Mouse (Mus musculus): ENCODE results near the gene Thra.

Thra gene

DNA sequence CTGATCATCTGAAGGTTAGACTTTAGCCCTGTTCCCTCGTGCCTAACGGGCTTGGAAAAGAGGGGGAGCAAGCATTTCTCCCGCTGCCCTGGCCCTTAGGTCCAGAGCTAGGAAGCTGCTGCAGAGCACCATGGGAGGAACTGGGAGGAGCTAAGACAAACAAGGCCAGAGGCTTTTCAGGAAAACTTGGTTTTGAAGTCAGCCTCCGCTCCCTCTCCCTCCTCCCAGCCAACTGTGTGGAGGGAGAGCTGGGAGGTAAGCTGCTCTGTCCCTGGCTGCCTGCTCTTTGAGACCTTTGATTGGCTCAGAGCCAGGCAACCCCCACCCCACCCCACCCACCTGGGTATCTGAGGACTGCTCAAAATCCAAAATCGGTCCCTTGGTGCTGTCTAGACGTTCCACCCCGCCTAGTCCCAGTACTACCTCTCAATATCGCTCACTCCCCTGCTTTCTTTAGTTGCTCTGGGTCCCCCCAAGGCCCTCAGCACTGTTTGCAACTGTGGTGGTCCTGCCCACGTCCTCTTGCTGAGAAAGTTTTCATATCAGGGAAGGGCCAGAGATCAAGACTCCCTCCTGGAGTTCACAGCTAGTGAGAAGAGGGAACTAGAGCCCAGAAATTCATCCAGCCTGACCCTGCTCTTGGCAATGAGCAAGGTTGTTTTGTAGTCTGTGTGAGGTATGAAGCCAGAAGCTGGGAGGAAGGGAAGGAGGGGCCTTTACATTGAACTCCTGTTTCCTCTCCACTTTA is 36.6 kb downstream of the Thra start:
- DNase-seq (ENCODE audit: low read depth, low spot score) = peak; percentile 92

DNA sequence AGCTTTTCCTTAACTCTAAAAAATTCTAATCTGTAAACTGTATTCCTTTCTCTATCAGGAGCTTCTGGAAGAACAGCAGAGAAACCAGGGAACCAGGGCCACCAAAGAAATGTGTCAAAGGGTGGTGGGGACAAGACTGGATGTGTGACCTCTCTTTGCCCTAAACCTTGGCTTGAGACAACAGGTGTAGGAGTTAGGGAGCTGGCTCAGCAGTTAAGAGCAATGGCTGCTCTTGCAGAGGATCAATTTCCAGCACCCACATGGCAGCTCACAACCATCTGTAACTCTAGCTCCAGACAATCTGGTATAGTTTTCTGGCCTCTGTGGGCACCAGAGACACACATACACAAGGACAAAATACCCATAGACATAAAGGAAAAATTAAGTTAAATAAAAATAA is 37.5 kb downstream of the Thra start:
- no peak for DNase-seq (ENCODE audit: low read depth, low spot score)

DNA sequence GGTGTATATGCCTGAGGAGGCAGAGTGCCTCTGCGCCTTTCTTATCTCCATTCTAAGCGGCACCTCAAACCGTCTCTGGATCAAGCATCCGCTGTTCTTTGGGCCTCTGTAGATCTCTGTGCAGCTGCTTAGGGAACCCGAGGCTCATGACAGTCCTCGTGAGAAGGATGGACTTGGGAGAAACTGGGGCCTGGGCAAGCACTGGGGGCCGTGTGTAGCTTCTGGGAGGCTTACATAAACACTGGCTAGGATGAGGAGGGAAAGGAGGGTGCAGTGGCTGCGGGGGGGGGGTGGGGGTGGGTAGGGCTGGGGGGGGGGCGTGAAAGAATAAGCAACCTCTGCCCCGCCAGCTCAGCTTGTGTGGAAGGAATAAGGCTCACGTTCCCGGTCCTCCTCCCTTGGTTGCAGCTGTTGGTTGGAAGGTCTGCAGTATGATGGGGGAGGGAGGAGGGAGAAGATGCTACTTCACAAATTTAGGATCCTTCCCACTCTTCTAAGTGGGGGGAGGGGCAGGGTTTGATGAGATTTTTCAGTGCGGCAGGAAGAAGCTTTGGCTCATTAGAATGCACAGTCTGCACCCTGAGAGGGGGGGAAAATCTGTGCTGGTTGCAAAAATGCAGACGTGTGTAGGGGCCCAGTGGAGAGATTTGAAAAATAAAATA is 41.5 kb downstream of the Thra start:
- DNase-seq (ENCODE audit: low read depth, low spot score) = peak; percentile 34

GRCm38 (mm10) chr11:98782651-98783235 is 42.3 kb downstream of the Thra start:
- no peak for DNase-seq (ENCODE audit: low read depth, low spot score)

- peak; percentile 84 for DNase-seq (ENCODE audit: low read depth, low spot score)
These were observed 42.8 kb downstream of the Thra start for GRCm38 (mm10) chr11:98783236-98783696.

GRCm38 (mm10) chr11:98784139-98784538 is 43.7 kb downstream of the Thra start:
- DNase-seq (ENCODE audit: low read depth, low spot score) = no peak

- DNase-seq (ENCODE audit: low read depth, low spot score) = no peak
These were observed 44.8 kb downstream of the Thra start for GRCm38 (mm10) chr11:98785214-98785613.

GRCm38 (mm10) chr11:98785772-98786281 is 45.4 kb downstream of the Thra start:
- DNase-seq (ENCODE audit: low read depth, low spot score) = peak; percentile 74

DNA sequence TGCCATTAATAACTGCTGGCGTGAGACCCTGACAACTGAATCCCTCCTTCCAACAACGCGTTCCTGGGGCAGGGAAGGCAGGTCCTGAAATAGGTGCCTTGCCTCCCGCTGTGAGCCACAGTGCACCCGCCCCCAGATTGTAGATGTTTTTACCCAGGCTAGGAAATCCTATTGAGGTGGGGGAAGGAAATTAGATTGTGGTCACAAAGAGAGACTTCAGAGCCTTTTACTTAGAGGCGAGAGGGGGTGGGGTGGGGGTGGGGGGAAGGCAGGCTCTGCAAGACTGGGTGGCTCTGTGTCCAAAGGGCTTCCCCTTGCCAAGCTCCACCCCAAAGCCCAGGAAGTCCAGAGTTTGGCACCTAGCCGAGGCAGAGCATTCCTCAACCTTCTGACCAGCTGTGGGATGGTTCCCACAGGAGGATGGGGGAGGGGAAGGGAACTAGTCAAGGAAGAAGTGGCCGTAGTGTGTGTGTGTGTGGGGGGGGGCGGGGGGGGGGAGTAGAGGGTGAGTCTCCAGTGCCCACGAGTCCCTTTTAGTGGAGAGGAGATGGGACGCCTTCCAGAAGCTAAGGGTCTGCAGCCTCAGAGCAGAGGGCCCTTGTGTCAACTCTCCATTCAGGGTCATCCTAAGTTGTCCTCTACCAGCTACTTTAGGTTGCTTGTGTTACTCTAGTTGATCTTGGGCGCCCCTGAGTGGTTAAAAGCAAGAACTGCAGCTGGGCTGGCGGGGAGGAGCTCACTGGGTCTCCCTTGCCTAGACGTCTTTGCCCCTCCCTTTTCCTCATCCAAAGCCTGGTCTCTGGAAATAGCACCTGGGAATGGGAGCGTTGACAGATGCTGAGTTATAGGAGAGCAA is 46.1 kb downstream of the Thra start:
- peak; percentile 98 for DNase-seq (ENCODE audit: low read depth, low spot score)

- no peak for DNase-seq (ENCODE audit: low read depth, low spot score)
These were observed 46.8 kb downstream of the Thra start for GRCm38 (mm10) chr11:98787229-98787628.

GRCm38 (mm10) chr11:98787691-98788090 is 47.3 kb downstream of the Thra start:
- peak; percentile 32 for DNase-seq (ENCODE audit: low read depth, low spot score)

GRCm38 (mm10) chr11:98788139-98788538 is 47.7 kb downstream of the Thra start:
- no peak for DNase-seq (ENCODE audit: low read depth, low spot score)

DNA sequence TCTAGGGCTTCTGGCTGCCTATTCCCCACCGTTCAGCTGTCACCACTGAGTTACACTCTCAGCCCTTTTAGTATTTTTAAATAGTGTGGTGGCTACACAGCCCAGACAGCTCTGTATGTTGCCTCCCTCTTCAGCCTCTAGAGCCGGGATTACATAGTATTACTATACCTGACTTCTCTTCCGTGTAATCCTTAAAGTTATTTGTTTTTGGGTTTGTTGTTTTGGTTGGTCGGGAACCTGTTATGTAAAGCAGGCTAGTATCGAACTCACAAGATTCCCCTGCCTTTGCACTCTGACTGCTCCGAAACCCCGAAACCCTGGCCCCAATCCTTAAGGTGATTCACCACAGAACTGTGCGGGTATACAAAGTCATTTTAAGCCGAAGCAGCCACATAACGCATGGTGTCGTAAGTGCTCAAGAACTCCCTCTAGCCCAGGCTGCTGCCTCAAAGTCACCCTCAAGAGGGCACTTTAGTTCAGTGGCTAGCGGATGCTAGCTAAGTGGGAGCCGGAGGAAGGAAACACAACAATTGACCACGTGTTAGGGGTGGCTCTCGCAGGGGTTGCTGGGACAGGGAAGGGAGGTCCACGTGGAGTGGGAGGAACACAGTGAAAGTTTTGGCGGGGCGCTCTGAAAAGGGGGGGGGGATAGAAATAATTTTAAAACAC is 48.2 kb downstream of the Thra start:
- peak; percentile 93 for DNase-seq (ENCODE audit: low read depth, low spot score)

- no peak for DNase-seq (ENCODE audit: low read depth, low spot score)
These were observed 48.9 kb downstream of the Thra start for GRCm38 (mm10) chr11:98789219-98789807.

GRCm38 (mm10) chr11:98789824-98790223 is 49.4 kb downstream of the Thra start:
- DNase-seq (ENCODE audit: low read depth, low spot score) = no peak

- DNase-seq (ENCODE audit: low read depth, low spot score) = no peak
These were observed 50.3 kb downstream of the Thra start for GRCm38 (mm10) chr11:98790631-98791205.

DNA sequence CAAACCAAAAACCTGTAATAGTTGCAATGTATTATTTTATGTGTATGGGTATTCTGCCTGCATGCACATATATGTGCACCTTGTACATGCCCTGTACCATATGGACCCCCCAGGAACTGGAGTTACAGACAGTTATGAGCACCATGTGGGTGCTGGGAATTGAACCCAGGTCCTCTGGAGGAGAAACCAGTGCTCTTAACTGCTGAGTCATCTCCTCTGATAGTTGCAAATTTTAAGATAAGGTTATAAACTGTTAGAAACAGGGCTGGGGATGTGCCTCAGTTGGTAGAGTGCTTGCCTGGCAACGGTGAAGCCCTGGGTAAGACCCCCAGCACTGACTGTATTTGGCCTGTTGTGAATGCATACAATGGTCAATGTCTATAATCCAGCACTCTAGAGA is 51.0 kb downstream of the Thra start:
- no peak for DNase-seq (ENCODE audit: low read depth, low spot score)

DNA sequence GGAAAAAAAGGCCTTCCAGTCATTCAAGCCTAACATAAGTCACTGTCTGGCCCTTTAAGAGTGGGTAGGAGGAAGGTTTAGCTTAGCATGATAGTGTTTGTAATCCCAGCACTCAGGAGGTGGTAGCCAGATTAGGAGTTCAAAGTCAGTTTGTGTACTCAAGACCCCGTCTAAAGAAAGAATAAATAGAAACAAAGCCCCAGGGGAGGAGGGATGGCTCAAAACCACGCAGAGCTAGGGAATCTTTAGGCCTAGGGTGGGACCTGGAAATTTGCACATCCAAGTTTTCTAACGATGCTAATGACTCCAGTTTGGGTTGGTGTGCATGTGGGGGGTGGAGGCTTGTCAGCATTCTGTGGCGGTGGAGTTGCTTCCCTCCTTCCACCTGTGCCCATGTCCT is 51.6 kb downstream of the Thra start:
- DNase-seq (ENCODE audit: low read depth, low spot score) = peak; percentile 92

- peak; percentile 68 for DNase-seq (ENCODE audit: low read depth, low spot score)
These were observed 54.1 kb downstream of the Thra start for GRCm38 (mm10) chr11:98794469-98795014.

All from ZHBTc4 (cell line).